Mouse (Mus musculus) lung, embryonic 15.5 days (tissue): ENCODE results near the gene Gm49391. TPM values are rescaled to one million over a fixed set of nuclear protein-coding genes. Genes with fewer than 3 reads are reported as not detected.

ENCODE experiments used
- ATAC-seq: fragments of 200-750 bp; cut with Nextera tagmentation; 2 replicates; pipeline ENCODE4 v1.8.0; 2017; ENCODE audit warnings: moderate number of reproducible peaks, borderline replicate concordance; ENCODE audit not compliant: low FRiP score, low TSS enrichment; ENCODE audit errors: extremely low read depth
- H3K27ac ChIP-seq: fragments of 300-500 bp; sonication (generic); 2 replicates; pipeline ENCODE4 v1.5.1; 2015; ENCODE audit warnings: moderate library complexity, mild to moderate bottlenecking, inconsistent platforms
- H3K27me3 ChIP-seq: fragments of 300-500 bp; sonication (generic); 2 replicates; pipeline ENCODE4 v1.6.1; 2015; ENCODE audit warnings: inconsistent platforms
- H3K36me3 ChIP-seq: fragments of 300-500 bp; sonication (generic); 2 replicates; pipeline ENCODE4 v1.6.1; 2015; ENCODE audit warnings: inconsistent platforms
- H3K4me1 ChIP-seq: fragments of 300-500 bp; sonication (generic); 2 replicates; pipeline ENCODE4 v1.6.1; 2015; ENCODE audit warnings: inconsistent platforms
- H3K4me2 ChIP-seq: fragments of 300-500 bp; sonication (generic); 2 replicates; pipeline ENCODE4 v1.6.1; 2015; ENCODE audit warnings: inconsistent platforms, mild to moderate bottlenecking, moderate library complexity
- H3K4me3 ChIP-seq: fragments of 300-500 bp; sonication (generic); 2 replicates; pipeline ENCODE4 v1.5.1; 2015; ENCODE audit warnings: mild to moderate bottlenecking, inconsistent platforms
- H3K9ac ChIP-seq: fragments of 300-500 bp; sonication (generic); 2 replicates; pipeline ENCODE4 v1.6.1; 2015; ENCODE audit warnings: inconsistent platforms
- H3K9me3 ChIP-seq: fragments of 300-500 bp; sonication (generic); 2 replicates; pipeline ENCODE4 v1.6.1; 2016; ENCODE audit warnings: inconsistent platforms
- WGBS: fragments of 180-500 bp; shearing (Covaris S2); methylation state at CpG from one replicate; pipeline ENCODE4 v1.1.7; 2015; 5-methylcytosine and 5-hydroxymethylcytosine counted together
- polyA plus RNA-seq: library from polyadenylated mRNA; unstranded; fragments of >200 nt; fragmentation: Nextera tagmentation; extraction: Ambion mirVana; gene quantifications from 2 replicates; pipeline ENCODE4 v1.2.1, GENCODE M21; 2015

Gene Gm49391
- polyA plus RNA-seq, 1 experiment from 2014 or later: 3.9 TPM

DNA sequence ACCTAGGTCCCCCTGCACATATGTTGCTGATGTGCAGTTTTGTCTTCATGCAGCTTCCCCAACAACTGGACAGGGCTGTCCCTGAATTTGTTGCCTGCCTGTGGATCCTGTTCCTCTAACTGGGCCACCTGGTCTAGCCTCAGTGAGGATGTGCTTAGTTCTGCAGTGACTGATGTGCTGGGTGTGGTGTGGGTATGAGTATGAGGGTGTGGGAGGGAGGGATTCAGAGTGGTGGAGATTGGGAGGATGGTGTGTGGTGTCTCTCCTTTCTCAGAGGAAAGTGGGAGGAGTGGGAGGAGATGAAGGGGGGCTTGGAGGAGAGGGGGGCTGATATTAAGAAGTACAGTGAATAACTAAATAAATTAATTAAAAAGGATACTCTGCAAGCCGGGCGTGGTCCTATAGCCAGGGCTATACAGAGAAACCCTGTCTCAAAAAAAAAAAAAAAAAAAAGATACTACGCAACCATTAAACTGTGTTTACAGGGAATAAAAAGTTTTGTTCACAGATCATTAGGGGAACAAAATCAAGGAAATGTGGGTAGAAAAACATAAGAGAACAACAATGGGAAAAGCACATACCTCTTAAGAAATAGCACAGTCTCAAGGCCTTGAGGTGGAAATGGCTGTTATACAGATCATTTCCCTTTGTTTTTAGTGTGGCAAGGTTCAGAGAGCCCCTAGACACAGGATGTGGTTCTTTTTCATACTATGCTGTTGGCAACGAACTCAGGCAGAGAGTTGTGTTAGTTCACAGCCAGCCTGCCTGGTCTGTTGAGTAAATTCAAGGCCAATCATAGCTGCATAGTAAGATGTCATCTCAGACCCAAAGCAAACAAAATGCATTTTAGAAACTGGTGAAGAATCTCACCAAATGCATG, 87.9 kb downstream of the Gm49391 start:
- no peak overlapping the region for H3K9ac ChIP-seq
- 64% methylated on average over 4 of the region's 4 CpGs for WGBS
- H3K9me3 ChIP-seq: no peaks in the 10 kb centered on the region
- H3K4me1 ChIP-seq: no peaks in the 10 kb centered on the region
- peak; percentile 77 for ATAC-seq
- no peaks in the 10 kb centered on the region for H3K36me3 ChIP-seq
- H3K27ac ChIP-seq: peak overlapping the region; percentile 67; the same call in 1 of the 2 replicates
- no peak overlapping the region for H3K4me3 ChIP-seq
- no peaks in the 10 kb centered on the region for H3K27me3 ChIP-seq
- no peak overlapping the region for H3K4me2 ChIP-seq

Other genes starting within 250 kb of the Gm49391 start
- gene BC051665, start 150.2 kb downstream of the Gm49391 start, polyA plus RNA-seq: not detected in 2 replicates
- gene Ctsll3, start 133.7 kb downstream of the Gm49391 start, polyA plus RNA-seq: not detected in 2 replicates
- gene 4930486L24Rik, start 72.1 kb downstream of the Gm49391 start, polyA plus RNA-seq: 0.34 TPM in 1 of 2 replicates, not detected in the other
- 0.33 and 0.84 TPM in 2 replicates for gene Gm49392, start 39.7 kb downstream of the Gm49391 start, polyA plus RNA-seq
- 7.4 and 10.0 TPM in 2 replicates for gene Ctla2b, start 39.1 kb downstream of the Gm49391 start, polyA plus RNA-seq
- gene Tpbpb, start 31.7 kb downstream of the Gm49391 start, polyA plus RNA-seq: not detected in 2 replicates
- gene Gm49393, start 981 bp downstream of the Gm49391 start, polyA plus RNA-seq: not detected in 2 replicates
- gene Ctla2a, start 54 bp upstream of the Gm49391 start, polyA plus RNA-seq: 81.0 and 85.0 TPM in 2 replicates
- gene Tpbpa, start 5.4 kb upstream of the Gm49391 start, polyA plus RNA-seq: not detected in 2 replicates
- not detected in 2 replicates for gene Ctsj, start 69.4 kb upstream of the Gm49391 start, polyA plus RNA-seq
- not detected in 2 replicates for gene Ctsq, start 104.1 kb upstream of the Gm49391 start, polyA plus RNA-seq
- not detected in 2 replicates for gene Ctsr, start 227.7 kb upstream of the Gm49391 start, polyA plus RNA-seq